Mouse (Mus musculus): ENCODE measurements around the gene Dhx34. TPM values are rescaled to one million over a fixed set of nuclear protein-coding genes. Genes with fewer than 3 reads are reported as not detected.

Gene Dhx34
- total RNA-seq, 2 experiments from 2014 or later: 3.7 to 13.8 TPM

DNA sequence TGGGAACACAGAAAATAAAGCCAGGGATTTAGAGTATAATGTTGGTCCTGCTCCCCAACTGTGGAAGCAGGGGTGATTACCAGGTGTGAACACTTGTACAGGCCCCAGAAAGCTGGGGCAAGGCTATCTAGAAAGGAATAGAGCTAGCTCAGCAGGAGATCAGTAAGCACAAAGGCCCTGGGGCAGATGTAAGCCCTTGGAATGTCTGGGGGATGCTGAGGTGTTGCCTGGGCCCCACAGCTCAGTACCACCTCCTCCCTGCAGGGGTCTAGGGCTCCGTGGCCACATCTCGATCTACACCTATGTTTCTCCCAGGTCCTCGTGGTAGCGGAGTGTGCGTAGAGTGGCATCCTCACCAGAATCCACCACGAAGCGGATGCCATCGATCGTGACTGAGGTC lies 7.9 kb downstream of the Dhx34 start:
- no peak for ATAC-seq (replicated peaks; ENCODE audit: low FRiP score, low TSS enrichment, poor library complexity, severe bottlenecking)

DNA sequence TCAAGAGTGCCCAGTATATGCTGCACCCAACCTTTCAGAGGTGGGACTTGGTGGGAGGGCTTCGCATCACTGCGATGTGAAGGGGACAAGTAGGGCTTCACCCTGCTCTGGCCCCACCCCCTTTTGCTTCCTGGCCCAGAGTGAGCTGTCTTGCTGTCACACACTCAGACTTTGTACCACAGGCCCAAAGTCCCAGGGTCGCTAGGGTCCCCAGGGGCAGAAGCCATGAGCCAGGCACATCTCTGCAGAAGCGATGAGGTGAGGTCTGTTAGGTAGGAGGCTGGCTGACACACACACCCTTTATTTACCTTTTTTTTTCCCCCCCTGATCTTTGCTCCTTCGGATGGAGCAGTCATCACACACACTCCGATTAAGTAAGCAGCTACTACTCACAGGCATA lies 8.6 kb downstream of the Dhx34 start:
- no peak for ATAC-seq (replicated peaks; ENCODE audit: low FRiP score, low TSS enrichment, poor library complexity, severe bottlenecking)

DNA sequence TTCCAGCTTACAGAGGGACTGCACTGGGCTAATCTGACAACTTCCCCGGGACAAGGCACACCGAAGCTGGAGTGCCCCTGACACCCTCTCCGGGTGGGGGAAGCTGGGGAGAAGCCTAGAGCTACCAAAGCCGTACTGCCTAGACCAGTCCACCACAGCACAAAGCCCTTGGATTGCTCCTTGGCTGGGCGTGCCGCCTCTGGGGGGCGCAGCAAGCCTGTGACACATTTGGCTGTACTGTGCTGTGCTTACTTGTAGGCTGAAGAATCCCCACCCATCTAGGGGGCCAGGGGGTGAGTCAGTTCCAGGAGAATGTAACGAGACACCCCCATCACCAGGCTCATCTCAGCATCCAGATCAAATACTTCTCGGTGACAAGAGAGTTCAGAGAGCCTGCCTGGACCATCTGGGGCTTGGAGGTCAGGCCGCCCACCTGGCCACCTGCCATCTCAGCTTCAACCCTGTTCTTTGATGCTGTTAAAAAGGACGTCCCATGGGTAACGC lies 10.9 kb downstream of the Dhx34 start:
- no peak for ATAC-seq (replicated peaks; ENCODE audit: low FRiP score, low TSS enrichment, poor library complexity, severe bottlenecking)

DNA sequence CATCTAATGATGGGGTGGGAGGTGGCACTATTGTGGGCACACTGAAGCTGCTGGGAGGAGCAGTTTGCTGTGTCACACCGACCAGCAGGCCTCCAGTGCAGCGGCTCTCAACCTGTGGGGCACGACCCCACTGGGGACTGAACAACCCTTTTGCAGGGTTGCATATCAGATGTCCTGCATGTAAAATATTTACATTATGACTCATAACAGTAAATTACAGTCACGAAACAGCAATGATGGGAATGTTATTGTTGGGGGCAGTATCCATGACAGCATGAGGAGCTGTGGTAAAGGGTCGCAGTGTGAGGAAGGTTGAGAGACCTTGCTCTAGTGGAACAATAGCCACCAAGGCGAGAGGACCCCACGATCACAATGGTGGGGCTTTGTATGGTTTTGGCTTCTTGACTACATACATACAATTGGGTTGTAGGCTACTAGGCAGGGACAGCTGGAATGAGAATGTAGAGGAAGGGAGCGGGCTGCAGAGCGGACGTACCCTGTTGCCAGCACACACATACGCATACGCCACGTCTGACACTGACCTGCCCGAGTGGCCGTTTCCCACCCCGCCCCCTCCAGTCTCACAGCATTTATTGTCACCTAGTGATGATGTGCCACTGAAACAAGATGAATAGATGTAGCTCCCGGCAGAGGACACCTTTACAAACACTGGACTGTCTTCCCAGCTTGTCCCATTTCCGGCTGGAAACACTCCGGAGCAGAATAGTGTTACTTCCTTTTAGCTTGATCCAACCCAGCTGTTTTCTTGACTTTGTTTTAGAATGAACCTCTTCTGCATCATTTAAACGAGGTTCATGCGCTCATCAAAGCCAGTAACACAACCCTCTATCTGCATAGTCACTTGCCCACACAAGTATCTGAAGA lies 12.8 kb downstream of the Dhx34 start:
- no peak for ATAC-seq (replicated peaks; ENCODE audit: low FRiP score, low TSS enrichment, poor library complexity, severe bottlenecking)

DNA sequence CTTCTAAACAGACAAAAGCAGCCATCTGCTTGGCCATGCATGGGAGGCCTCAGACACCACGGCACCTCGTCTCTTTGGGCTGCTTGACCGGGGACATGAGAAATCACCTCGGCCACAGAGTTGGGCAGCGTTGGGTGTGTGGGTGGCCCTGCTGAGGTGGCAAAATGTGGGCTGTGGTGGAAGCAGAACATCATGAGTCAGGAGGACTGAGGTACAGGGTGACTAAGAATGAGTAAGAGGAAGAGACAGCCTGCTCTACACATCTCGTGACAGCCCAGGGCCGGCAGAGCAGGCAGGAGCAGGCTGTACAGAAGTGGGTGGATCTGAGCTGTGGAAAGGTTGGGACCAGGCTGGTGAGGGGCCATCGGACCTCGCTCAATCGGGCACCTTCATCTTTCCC lies 14.3 kb downstream of the Dhx34 start:
- ATAC-seq (replicated peaks; ENCODE audit: low FRiP score, low TSS enrichment, poor library complexity, severe bottlenecking): no peak

DNA sequence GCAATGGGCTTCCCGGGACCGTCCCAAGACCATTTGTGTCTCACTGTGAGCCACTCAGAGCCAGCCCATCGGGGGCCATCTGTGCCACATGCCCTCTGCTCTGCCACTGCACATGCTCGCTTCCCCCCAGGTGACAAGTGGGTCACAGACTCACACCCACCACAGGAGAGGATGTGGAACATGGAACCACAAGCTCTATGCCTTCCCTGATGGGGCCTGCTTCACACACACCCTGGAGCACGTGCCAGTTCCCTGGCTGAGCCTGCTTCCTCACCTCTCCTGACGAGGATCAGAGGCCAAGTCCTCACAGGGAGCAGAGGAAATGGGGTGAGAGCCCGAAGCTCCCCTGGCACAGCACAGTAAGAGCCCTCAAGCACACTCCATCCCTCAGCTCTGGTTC lies 14.8 kb downstream of the Dhx34 start:
- ATAC-seq (replicated peaks; ENCODE audit: low FRiP score, low TSS enrichment, poor library complexity, severe bottlenecking): no peak

DNA sequence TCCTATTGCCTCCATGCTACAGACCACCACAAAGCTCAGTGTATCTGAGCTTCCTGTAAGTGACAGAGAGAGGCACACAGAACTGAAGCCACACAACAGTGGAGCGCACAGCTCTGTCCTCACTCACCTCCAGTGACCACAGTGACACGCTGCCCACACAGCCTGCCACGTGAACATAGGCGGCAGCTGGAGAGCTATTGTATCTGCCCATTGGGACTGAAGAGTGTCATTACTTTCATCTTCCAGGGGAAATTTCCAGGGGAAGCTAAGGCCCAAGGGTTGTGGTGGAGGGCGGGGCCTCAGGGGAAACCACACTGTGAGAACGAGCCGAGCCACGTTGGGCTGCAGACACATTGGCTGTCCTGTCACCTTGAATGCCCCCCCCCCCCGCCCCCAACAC lies 17.0 kb downstream of the Dhx34 start:
- no peak for ATAC-seq (replicated peaks; ENCODE audit: low FRiP score, low TSS enrichment, poor library complexity, severe bottlenecking)

DNA sequence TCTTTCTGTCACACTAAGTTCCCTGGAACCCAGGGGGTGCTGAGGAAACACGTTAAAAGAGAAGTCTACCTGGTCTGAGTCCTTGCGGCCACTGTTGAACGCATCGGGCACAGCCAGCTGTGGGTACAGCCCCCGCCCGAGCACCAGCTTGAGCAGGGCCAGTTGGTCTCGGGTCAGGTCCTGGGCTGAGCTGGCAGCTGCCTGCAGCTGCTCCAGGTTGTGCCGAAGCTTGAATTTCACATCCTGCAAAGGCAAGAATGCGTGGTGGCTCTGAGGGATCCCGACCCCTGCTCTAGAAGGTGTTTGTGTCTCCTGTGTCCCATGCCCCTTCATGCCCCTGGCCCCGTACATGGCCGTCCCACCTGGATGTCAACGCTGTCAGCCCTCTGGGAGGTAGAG lies 18.3 kb downstream of the Dhx34 start:
- no peak for ATAC-seq (replicated peaks; ENCODE audit: low FRiP score, low TSS enrichment, poor library complexity, severe bottlenecking)

DNA sequence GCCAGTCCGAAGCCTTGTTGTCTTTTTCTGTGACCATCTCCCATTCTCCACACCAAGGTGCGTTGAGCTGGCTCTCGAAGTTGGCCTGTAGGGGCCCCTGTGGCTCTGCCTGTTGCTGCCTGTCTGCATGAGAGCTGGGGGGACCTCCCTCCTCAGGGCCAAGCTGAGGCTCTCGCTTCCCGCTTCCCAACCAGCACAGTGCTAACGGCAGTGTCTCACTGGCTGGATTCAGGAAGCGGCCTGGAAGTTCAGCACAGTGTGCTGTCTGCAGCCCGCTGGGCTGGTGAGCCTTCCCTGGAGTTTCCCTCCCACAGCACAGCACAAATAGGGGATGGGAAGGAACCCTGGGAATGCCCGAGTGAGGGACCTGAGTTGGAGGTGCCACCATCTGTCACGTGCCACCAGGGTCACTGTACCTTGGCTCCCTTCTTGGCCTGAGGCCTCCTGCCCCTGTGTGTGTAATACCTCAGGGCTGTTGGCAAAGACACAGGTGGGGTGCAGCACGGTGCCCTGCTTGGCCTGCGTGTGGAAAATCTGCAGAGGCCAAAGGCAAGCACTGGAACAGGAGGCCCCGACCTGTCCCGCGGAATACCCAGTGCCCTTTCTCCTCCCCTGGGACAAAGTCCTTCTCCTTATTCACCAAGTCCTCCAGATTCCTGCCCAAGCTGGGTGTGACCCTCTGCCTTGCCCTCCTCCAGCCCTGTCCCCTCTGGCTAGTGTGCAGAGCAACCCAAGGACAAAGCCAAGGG lies 18.9 kb downstream of the Dhx34 start:
- ATAC-seq (replicated peaks; ENCODE audit: low FRiP score, low TSS enrichment, poor library complexity, severe bottlenecking): no peak

DNA sequence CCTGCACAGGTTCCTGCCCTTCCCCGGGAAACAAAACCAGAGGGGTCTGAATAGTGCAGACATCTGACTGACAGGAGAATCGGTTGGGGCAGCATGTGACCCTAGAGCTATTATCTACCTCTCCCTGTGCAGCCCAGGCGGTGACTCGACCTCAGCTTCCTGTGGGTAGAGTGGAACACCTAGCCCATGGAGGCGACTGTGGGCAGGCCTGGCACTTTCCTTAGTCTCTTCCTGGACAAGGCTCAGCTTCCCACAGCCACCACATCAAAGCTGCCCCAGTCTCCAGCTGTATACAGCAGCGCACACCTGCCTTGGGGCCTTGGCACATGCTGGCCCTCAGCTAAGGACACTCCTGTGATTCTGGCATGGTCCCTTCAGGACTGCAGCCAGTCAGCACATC lies 20.7 kb downstream of the Dhx34 start:
- ATAC-seq (replicated peaks; ENCODE audit: low FRiP score, low TSS enrichment, poor library complexity, severe bottlenecking): no peak

DNA sequence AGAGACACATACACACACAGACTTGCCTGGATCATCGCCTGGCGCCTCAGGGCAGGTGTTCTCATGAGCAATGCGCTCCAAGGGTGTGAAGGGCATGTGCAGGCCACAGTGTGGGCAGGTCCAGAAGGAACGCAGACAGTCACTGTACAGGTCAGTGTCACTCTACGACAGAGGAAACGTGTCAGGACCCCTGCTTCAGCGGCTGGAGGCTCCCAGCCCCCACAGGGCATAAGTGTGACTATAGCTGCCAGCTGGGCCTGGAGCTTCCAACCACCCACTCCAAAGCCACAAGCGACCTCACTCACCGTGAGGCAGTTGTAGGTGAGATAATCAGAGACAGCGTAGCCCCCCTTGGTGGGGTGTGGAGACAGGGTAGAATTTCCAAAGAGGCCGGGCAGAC lies 23.3 kb downstream of the Dhx34 start:
- ATAC-seq (replicated peaks; ENCODE audit: low FRiP score, low TSS enrichment, poor library complexity, severe bottlenecking): no peak

DNA sequence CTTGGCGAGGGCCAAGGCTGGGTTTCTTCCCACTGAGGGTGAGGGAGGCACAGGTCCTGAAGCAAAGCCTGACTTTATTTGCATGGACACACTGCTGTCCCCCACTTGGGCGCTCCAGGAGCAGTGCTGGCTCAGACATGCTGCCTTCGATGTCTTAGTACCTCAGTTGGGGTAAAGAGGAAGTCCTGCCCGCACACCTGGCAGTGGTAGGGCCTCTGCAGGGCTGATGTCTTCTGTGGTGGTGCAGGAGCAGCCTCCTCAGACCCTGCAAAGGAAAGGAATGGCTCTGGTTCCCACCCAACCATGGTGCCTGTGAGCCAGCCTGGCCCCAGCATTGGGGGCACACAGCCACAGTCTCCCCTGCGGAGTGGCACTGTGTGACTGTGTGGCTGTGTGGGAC lies 24.7 kb downstream of the Dhx34 start:
- ATAC-seq (replicated peaks; ENCODE audit: low FRiP score, low TSS enrichment, poor library complexity, severe bottlenecking): no peak

DNA sequence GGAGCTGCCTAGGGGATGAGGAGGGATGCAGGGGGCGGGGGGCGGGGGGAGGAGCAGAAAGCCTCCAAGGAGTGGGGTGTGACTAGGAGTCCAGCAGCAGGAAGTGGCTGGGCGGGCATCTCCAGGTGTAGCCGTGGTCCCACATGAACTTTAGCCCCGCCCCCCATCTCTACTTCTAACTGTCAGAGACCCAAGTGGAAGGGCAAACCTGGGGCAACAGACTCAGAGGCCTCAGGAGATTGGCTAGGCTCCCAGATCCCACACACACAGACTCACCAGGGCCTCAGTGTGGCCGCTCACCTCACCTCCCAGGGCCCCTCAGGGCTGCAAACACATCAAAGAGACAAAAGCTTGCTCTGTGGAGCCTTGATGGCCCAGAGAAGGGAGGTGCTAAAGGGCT lies 25.2 kb downstream of the Dhx34 start:
- no peak for ATAC-seq (replicated peaks; ENCODE audit: low FRiP score, low TSS enrichment, poor library complexity, severe bottlenecking)

DNA sequence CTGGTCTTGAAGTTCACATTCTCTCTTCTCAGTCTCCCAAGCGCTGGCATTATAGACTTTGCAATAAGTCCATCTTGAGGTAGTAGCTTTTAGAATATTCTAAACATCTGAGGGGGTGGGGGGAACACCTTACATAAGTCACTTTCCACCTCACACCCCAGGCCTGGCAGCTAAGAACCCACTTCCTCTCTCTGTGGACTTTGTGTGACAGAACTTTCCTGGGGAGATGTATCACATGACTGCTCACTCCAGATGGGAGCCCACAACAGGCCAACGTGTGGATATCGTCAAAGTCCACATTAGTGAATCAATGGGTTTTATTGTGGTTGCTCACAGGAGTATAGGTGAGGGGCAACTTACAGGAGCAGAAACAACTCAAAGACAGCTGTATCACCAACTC lies 28.1 kb downstream of the Dhx34 start:
- ATAC-seq (replicated peaks; ENCODE audit: low FRiP score, low TSS enrichment, poor library complexity, severe bottlenecking): no peak

DNA sequence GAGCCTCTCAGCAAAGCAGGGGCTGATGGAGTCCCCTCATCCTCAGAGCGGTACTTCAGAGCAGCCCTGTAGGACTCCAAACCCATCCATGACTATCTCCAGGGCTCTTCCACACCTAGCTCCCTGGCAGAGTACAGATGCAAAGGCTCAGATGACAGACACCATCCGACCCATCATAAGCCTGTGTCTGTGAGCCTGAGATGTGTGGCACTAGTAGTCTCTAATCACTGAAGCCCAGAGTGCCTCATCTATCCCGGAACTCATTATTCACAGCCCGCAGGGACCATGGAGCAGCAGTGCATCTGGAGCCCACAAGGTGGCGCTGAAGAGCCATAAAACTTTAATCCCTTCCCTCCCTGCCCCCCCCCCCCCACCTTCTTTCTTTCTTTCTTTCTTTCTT lies 29.5 kb downstream of the Dhx34 start:
- peak; percentile 91 for ATAC-seq (replicated peaks; ENCODE audit: low FRiP score, low TSS enrichment, poor library complexity, severe bottlenecking)

DNA sequence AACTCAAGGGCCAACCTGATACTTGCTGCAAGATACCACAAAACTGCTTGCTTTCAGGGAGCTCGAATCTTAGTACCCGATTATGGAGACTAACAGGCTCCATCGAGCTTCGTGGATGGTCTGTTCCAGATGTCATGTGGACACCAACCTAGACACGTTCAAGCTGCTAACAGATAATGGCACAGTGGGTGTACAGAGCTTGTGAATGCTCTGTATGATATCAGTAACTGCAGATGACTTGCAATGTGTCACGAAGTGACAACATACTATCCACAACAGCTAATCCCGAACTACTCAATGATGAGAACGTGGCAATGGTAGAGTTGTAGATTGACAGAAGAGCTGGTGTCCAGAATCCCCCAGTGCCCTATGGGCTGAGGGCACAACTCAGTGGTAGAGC lies 34.3 kb downstream of the Dhx34 start:
- ATAC-seq (replicated peaks; ENCODE audit: low FRiP score, low TSS enrichment, poor library complexity, severe bottlenecking): peak; percentile 48

DNA sequence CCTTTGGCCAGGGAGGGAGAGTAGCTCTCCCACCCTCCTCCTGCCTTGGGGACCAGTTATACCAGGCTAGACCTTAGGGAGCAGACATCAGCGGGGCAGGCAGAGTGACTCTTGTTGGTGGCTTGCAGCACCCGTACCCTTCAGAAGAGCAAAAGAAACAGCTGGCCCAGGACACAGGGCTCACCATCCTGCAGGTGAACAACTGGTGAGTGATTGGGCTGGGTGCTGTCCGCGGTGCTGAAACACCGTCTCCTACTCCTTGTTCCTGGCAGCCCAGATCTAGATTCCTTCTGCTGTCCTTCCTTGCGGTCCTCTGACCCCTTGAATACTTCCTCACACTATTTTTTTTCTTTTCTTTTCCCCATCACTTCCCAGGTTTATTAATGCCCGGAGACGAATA lies 38.2 kb downstream of the Dhx34 start:
- peak; percentile 78 for ATAC-seq (replicated peaks; ENCODE audit: low FRiP score, low TSS enrichment, poor library complexity, severe bottlenecking)

DNA sequence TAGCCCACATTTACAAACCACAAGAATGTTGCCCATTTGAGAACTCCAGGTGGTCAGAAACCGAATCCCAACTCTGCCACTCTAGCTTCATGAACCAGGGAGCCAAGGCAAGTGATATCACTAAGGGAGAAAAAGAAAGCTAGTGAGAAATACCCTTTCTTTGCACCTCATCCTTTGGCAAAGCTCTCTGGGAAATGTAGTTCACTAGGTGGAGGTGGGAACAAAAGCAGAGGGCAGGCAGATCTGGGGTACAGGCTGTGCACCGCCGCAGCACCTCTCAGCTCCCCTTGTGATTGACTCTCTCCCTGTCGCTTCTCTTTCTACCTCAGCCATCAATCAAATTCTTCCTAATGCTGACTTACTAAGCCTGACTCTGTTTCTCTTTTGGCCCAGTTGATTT lies 43.7 kb downstream of the Dhx34 start:
- ATAC-seq (replicated peaks; ENCODE audit: low FRiP score, low TSS enrichment, poor library complexity, severe bottlenecking): no peak

DNA sequence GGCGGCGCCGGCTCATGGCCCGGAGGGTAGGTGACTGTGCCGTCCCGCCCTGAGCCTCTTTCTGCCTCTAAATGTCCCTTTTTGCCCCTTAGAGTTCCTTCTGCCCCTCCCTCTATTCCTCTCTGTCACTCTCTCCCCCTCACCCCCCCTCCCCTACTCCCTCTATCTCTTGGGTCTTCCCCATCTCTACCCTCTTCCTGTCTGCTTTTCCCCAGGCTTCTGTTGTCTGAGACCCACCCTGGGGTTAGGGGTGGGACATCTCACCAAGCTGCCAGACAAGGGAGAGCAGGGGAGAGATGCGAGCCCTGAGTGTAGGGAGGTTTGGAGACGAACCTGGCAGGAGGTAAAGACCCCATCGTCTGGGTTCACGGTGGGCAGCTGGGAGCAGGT lies 46.3 kb downstream of the Dhx34 start:
- no peak for ATAC-seq (replicated peaks; ENCODE audit: low FRiP score, low TSS enrichment, poor library complexity, severe bottlenecking)

DNA sequence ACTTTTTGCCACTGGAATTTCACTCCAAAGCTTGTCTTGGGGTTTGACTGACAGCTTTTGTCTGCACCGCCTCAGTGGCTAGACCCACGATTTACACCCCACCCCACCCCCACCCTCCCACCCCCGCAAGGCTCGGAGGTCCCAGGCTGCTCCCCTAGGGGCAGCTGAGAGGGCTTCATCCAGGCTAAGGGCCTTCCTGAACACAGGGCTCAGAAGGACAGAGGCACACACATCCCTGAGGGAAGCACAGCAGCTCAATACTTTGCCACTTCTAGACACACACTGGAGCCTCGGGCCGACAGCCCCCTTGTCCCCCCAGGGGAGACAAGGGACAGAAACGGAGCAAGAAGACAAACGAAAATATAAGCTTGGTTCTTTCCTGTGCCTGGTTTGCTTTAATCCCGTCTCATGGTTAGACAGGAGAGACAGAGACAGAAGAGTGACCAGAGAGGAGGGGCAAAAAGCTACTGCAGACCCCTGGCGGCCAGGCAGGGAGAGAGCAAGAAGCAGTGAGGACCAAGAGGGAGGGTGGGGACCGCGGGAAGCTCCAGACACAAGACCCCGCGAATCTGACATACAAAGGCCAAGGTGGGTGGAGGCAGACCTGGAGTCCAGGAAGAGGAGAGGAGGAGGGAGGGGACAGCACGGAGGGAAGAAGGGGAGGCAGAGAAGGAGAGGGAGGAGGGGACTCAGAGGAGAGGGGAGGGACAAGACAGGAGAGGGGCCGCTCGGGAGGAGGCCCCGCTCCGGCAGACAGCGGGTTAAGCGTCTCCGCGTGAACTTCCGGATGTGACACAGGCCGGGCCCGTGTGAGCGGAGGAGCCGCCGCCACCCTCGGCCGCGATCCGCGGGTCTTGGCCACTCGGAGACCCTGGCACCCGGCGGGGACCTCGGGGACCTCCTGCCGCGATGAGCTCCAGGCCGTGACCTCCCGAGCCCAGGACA lies 47.0 kb downstream of the Dhx34 start, which contains the start of gene Meis3:
Gene Meis3 (plus strand): TSS at position 494 of the 945 bp plus-strand sequence.
- ATAC-seq (replicated peaks; ENCODE audit: low FRiP score, low TSS enrichment, poor library complexity, severe bottlenecking): peak; percentile 24

All from megakaryocyte-erythroid progenitor cell, adult 5-6 weeks (primary cell).